Mouse (Mus musculus) midbrain, postnatal 0 days (tissue): ENCODE results near the gene 1700067K01Rik. TPM values are rescaled to one million over a fixed set of nuclear protein-coding genes. Genes with fewer than 3 reads are reported as not detected.

Experiments used
- ATAC-seq: fragments of 200-750 bp; cut with Nextera tagmentation; 2 replicates; pipeline ENCODE4 v1.8.0; 2017; ENCODE audit warnings: moderate number of reproducible peaks, mild to moderate bottlenecking, moderate TSS enrichment, moderate library complexity; ENCODE audit not compliant: low FRiP score
- DNase-seq: peaks from one replicate; pipeline ENCODE4 v3.0.0-alpha.2; 2015; ENCODE audit warnings: low spot score
- H3K27ac ChIP-seq: fragments of 300-500 bp; sonication (generic); 2 replicates; pipeline ENCODE4 v1.5.1; 2014; ENCODE audit warnings: low read depth, mild to moderate bottlenecking, low read length, mixed read lengths
- H3K27me3 ChIP-seq: fragments of 300-500 bp; sonication (generic); 2 replicates; pipeline ENCODE4 v1.6.1; 2014; ENCODE audit warnings: low read length, control low read depth, mixed read lengths; ENCODE audit not compliant: insufficient read depth
- H3K36me3 ChIP-seq: fragments of 300-500 bp; sonication (generic); 2 replicates; pipeline ENCODE4 v1.6.1; 2014; ENCODE audit warnings: low read length, control low read depth, mixed read lengths; ENCODE audit not compliant: insufficient read depth
- H3K4me1 ChIP-seq: fragments of 300-500 bp; sonication (generic); 2 replicates; pipeline ENCODE4 v1.6.1; 2014; ENCODE audit warnings: mild to moderate bottlenecking, control low read depth, antibody characterized with exemption, low read length, mixed read lengths; ENCODE audit not compliant: insufficient read depth
- H3K4me2 ChIP-seq: fragments of 300-500 bp; sonication (generic); 2 replicates; pipeline ENCODE4 v1.6.1; 2014; ENCODE audit warnings: low read depth, mild to moderate bottlenecking, low read length, mixed read lengths; ENCODE audit not compliant: poor library complexity, severe bottlenecking
- H3K4me3 ChIP-seq: fragments of 300-500 bp; sonication (generic); 2 replicates; pipeline ENCODE4 v1.5.1; 2014; ENCODE audit warnings: low read depth, mild to moderate bottlenecking, low read length, moderate library complexity
- H3K9ac ChIP-seq: fragments of 300-500 bp; sonication (generic); replicated peaks from 2 replicates; pipeline ENCODE4 v1.6.1; 2014; ENCODE audit warnings: mild to moderate bottlenecking, low read length, moderate library complexity, mixed read lengths; ENCODE audit not compliant: poor library complexity, severe bottlenecking
- H3K9me3 ChIP-seq: fragments of 300-500 bp; sonication (generic); 2 replicates; pipeline ENCODE4 v1.6.1; 2016; ENCODE audit warnings: low read length, control low read depth
- CTCF ChIP-seq: IDR thresholded peaks from 2 replicates; pipeline ENCODE4 v1.5.1; 2016; ENCODE audit warnings: antibody characterized with exemption, mild to moderate bottlenecking
- WGBS: fragments of 180-500 bp; shearing (Covaris S2); extraction: QIAGEN DNeasy Blood & Tissue Kit; methylation state at CpG from one replicate; pipeline ENCODE4 v1.1.7; 2014; 5-methylcytosine and 5-hydroxymethylcytosine counted together
- microRNA counts: library from miRNA; unstranded; fragments of <30 nt; microRNA quantifications from one replicate; lab custom pipeline; 2015
- microRNA-seq: library from miRNA; unstranded; fragments of <30 nt; microRNA quantifications from one replicate; pipeline ENCODE4, GENCODE M21; 2016; ENCODE audit warnings: borderline number of aligned reads
- polyA plus RNA-seq: library from polyadenylated mRNA; unstranded; fragments of >200 nt; fragmentation: Nextera tagmentation; extraction: Ambion mirVana; gene quantifications from 2 replicates; pipeline ENCODE4 v1.2.1, GENCODE M21; 2015
- total RNA-seq: library from RNA; depleted of rRNA; stranded (reverse); fragments of >200 nt; gene quantifications from 2 replicates; pipeline ENCODE4 v1.2.3, GENCODE M21; 2014; rRNA removed

The 1700067K01Rik gene
- total and polyA plus RNA-seq, 2 experiments from 2014 or later = 0.58 to 1.2 TPM

- no peaks in the 10 kb centered on the region for H3K4me1 ChIP-seq
- DNase-seq = no peak
- no peak overlapping the region for H3K27ac ChIP-seq
- no peak overlapping the region for H3K4me3 ChIP-seq
- H3K4me2 ChIP-seq = no peak overlapping the region
- H3K9me3 ChIP-seq = no peaks in the 10 kb centered on the region
- no peak for TF ChIP-seq CTCF
- 94% methylated on average over 5 of the region's 5 CpGs for WGBS
- H3K9ac ChIP-seq = no peak overlapping the region
- H3K36me3 ChIP-seq = no peaks in the 10 kb centered on the region
- ATAC-seq = no peak
- H3K27me3 ChIP-seq = no peaks in the 10 kb centered on the region
Observed at GRCm38 (mm10) chr8:84053229-84053628, 51.9 kb downstream of the 1700067K01Rik start.

MicroRNA genes within 50 kb of the gene (microRNA counts, 519-probe panel; counts per million panel counts)
- microRNA mmu-miR-1199 (lab: Ali Mortazavi, UCI) = 528 counts per million, percentile 58 among the panel's probes with 10 or more counts

Small RNAs within 50 kb of the gene (microRNA-seq; reads per million reads assigned to microRNA genes)
- not detected for gene Mir1199
- 3.0 reads per million for gene Mir8111

Other genes starting within 250 kb of the 1700067K01Rik start
- 394 and 593 TPM in 2 replicates for gene Adgrl1, start 101.4 kb upstream of the 1700067K01Rik start, total RNA-seq
- 55.5 and 55.9 TPM in 2 replicates for gene Adgrl1, start 101.4 kb upstream of the 1700067K01Rik start, polyA plus RNA-seq
- 0.47 and 0.60 TPM in 2 replicates for gene Gm10644, start 46.3 kb upstream of the 1700067K01Rik start, total RNA-seq
- 0.36 and 0.39 TPM in 2 replicates for gene Gm10644, start 46.3 kb upstream of the 1700067K01Rik start, polyA plus RNA-seq
- gene Asf1b, start 46.0 kb upstream of the 1700067K01Rik start, total RNA-seq = 3.9 and 20.4 TPM in 2 replicates
- gene Asf1b, start 46.0 kb upstream of the 1700067K01Rik start, polyA plus RNA-seq = 3.8 and 4.3 TPM in 2 replicates
- gene Prkaca, start 28.5 kb upstream of the 1700067K01Rik start, total RNA-seq = 190 and 218 TPM in 2 replicates
- gene Prkaca, start 28.5 kb upstream of the 1700067K01Rik start, polyA plus RNA-seq = 253 and 259 TPM in 2 replicates
- 65.3 and 86.9 TPM in 2 replicates for gene Samd1, start 3.8 kb upstream of the 1700067K01Rik start, total RNA-seq
- 4.1 and 4.6 TPM in 2 replicates for gene Samd1, start 3.8 kb upstream of the 1700067K01Rik start, polyA plus RNA-seq
- gene 2210011C24Rik, start 10.7 kb downstream of the 1700067K01Rik start, total RNA-seq = 0.66 TPM in 1 of 2 replicates, not detected in the other
- gene 2210011C24Rik, start 10.7 kb downstream of the 1700067K01Rik start, polyA plus RNA-seq = 0.43 and 1.5 TPM in 2 replicates
- gene Palm3, start 20.0 kb downstream of the 1700067K01Rik start, total RNA-seq = 5.1 and 8.0 TPM in 2 replicates
- gene Palm3, start 20.0 kb downstream of the 1700067K01Rik start, polyA plus RNA-seq = 4.4 and 4.9 TPM in 2 replicates
- 0.71 and 1.1 TPM in 2 replicates for gene Il27ra, start 41.1 kb downstream of the 1700067K01Rik start, total RNA-seq
- gene Il27ra, start 41.1 kb downstream of the 1700067K01Rik start, polyA plus RNA-seq = 0.21 and 0.29 TPM in 2 replicates
- 2.3 and 2.7 TPM in 2 replicates for gene Rln3, start 43.5 kb downstream of the 1700067K01Rik start, total RNA-seq
- gene Rln3, start 43.5 kb downstream of the 1700067K01Rik start, polyA plus RNA-seq = 1.3 and 2.3 TPM in 2 replicates
- gene Gm10643, start 63.6 kb downstream of the 1700067K01Rik start, total RNA-seq = 2.2 and 3.0 TPM in 2 replicates
- gene Gm10643, start 63.6 kb downstream of the 1700067K01Rik start, polyA plus RNA-seq = 1.6 and 1.7 TPM in 2 replicates
- 28.4 and 31.7 TPM in 2 replicates for gene Rfx1, start 65.3 kb downstream of the 1700067K01Rik start, total RNA-seq
- gene Rfx1, start 65.3 kb downstream of the 1700067K01Rik start, polyA plus RNA-seq = 7.2 and 8.8 TPM in 2 replicates
- gene Dcaf15, start 103.3 kb downstream of the 1700067K01Rik start, total RNA-seq = 62.3 and 67.6 TPM in 2 replicates
- gene Dcaf15, start 103.3 kb downstream of the 1700067K01Rik start, polyA plus RNA-seq = 21.7 and 23.3 TPM in 2 replicates
- gene Podnl1, start 124.5 kb downstream of the 1700067K01Rik start, total RNA-seq = 0.05 and 0.19 TPM in 2 replicates
- gene Podnl1, start 124.5 kb downstream of the 1700067K01Rik start, polyA plus RNA-seq = 0.38 and 0.56 TPM in 2 replicates
- gene Cc2d1a, start 146.4 kb downstream of the 1700067K01Rik start, total RNA-seq = 86.1 and 101 TPM in 2 replicates
- gene Cc2d1a, start 146.4 kb downstream of the 1700067K01Rik start, polyA plus RNA-seq = 65.9 and 70.7 TPM in 2 replicates
- 5.6 and 5.7 TPM in 2 replicates for gene 4930432K21Rik, start 146.5 kb downstream of the 1700067K01Rik start, total RNA-seq
- 2.2 and 2.4 TPM in 2 replicates for gene 4930432K21Rik, start 146.5 kb downstream of the 1700067K01Rik start, polyA plus RNA-seq
- gene Nanos3, start 183.7 kb downstream of the 1700067K01Rik start, total RNA-seq = 0.27 and 4.6 TPM in 2 replicates
- 14.0 and 15.3 TPM in 2 replicates for gene Nanos3, start 183.7 kb downstream of the 1700067K01Rik start, polyA plus RNA-seq
- gene Zswim4, start 235.6 kb downstream of the 1700067K01Rik start, total RNA-seq = 37.7 and 41.8 TPM in 2 replicates
- 11.8 and 11.9 TPM in 2 replicates for gene Zswim4, start 235.6 kb downstream of the 1700067K01Rik start, polyA plus RNA-seq
- 110 and 143 TPM in 2 replicates for gene D8Ertd738e, start 248.2 kb downstream of the 1700067K01Rik start, total RNA-seq
- gene D8Ertd738e, start 248.2 kb downstream of the 1700067K01Rik start, polyA plus RNA-seq = 274 and 297 TPM in 2 replicates